Mouse (Mus musculus) cerebellum, postnatal 4 days (tissue): Measurements from ENCODE around the gene Psors1c2.
A peak's percentile ranks its signal among the peaks of the same experiment; 100 is the strongest.

ENCODE experiments used
- DNase-seq, 2 experiments: peaks; one replicate each; pipeline ENCODE4 v3.0.0; 2022; ENCODE audit warnings: low spot score in 2 of 2, mixed read lengths in 1 of 2

Gene Psors1c2

GRCm38 (mm10) chr17:35557351-35557750 is 24.4 kb downstream of the Psors1c2 start:
- peak in 1 of 2 experiments; percentile 16 for DNase-seq

DNA sequence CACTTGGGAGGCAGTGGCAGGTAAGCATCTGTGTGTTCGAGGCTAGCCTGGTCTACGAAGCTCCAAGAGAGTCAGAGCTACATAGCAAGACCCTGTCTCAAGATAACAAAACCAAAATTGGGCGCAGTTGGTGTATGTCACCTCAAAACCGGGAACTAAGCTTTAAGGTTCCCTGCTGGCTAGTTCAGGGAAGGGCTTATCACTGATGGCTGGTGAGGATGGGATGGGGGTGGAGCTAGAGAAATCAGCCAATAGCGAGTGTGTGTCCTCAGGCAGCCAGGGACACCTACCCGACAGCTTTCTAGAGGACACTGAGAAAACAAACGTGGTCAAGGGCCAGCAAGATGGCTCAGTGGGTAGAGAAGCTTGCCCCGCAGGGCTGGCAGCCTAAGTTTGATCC is 25.2 kb downstream of the Psors1c2 start:
- DNase-seq: peak in 1 of 2 experiments; percentile 10

- no peak for DNase-seq
Measured at GRCm38 (mm10) chr17:35567150-35567549, 34.1 kb downstream of the Psors1c2 start, which contains the start of gene 2300002M23Rik. 2300002M23Rik (plus strand) TSS chr17:35567450.

- no peak for DNase-seq
Measured at GRCm38 (mm10) chr17:35567767-35568166, 34.8 kb downstream of the Psors1c2 start.

- DNase-seq: peak in 1 of 2 experiments; percentile 12
Measured at GRCm38 (mm10) chr17:35569091-35569944, 36.3 kb downstream of the Psors1c2 start.

GRCm38 (mm10) chr17:35570836-35571235 is 37.8 kb downstream of the Psors1c2 start:
- DNase-seq: peak in 1 of 2 experiments; percentile 4

DNA sequence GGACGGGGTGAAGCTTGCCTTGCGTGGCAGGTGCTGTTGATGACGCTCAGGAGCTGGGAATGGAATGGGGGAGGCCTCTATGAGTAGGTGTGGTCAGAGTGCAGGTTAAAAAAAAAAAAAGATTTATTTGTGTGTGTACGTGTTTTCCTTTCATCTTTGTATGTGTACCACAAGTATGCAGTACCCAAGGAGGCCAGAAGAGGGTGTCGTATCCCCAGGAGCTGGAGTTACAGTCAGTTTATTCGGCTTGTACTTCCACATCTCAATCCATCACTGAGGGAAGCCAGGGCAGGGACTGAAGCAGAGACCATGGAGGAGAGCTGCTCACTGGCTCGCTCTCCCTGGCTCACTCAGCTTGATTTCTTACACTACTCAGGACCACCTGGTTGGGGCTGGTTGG is 38.5 kb downstream of the Psors1c2 start:
- DNase-seq: peak in 1 of 2 experiments; percentile 4

GRCm38 (mm10) chr17:35578211-35578610 is 45.2 kb downstream of the Psors1c2 start:
- DNase-seq: peak; percentile 53 to 82

DNA sequence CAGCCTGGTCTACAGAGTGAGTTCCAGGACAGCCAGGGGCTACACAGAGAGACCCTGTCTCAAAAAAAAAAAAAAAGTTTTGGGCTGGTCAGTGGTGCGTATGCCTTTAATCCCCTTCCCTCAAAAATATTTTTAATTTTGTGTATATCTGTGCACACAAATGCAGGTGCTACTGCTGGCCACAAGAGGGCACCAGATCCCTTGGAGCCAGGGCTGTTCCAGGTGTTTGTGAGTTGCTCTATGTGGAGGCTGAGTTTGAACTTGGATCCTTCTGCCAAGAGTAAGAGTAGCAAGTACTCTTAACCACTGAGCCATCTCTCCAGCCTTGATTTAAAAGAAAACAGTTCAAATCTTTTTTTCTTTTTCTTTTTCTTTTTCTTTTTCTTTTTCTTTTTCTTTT is 49.9 kb downstream of the Psors1c2 start:
- no peak for DNase-seq
